In genomic region chr19:34049371-34050039, GRCm38 (mm10) we compare ENCODE assay signal across 26 mouse cellular contexts. TPM values are rescaled to one million over a fixed set of nuclear protein-coding genes. Genes with fewer than 3 reads are reported as not detected.
DNase-seq lines count a peak whose midpoint lies in the region; ATAC-seq lines count a peak whose summit lies in the region.
"Had no signal": no experiment of that assay in that cellular context is flagged by ENCODE, and none has a peak within 500 bp of the region (broad histone marks: within the 10 kb centered on the region; RNA-seq: fewer than 3 reads in every experiment).

No protein-coding gene starts in this region.

- ATAC-seq in kidney, embryonic 14.5 days (ENCODE audit: low FRiP score, low TSS enrichment), result no peak
- ATAC-seq in erythroid progenitor cell, adult 5-6 weeks (replicated peaks; ENCODE audit: low FRiP score, poor library complexity, severe bottlenecking), result no peak
- ATAC-seq: forebrain, embryonic 14.5 days had no signal

- peak; percentile 21 for DNase-seq in kidney, adult 11 months
- no peak for DNase-seq in kidney, postnatal 14 days
- peak; percentile 14 to 41 for DNase-seq in kidney, postnatal 25 days
- DNase-seq in lung, postnatal 10 days, result peak; percentile 52
- DNase-seq in lung, postnatal 4 days, result peak; percentile 24 to 50
- DNase-seq in adrenal gland, adult 2 months, result no peak
- DNase-seq: adrenal gland, postnatal 14 days; cerebellum, adult 18-20 months; cerebellum, adult 9-11 months; cerebellum, postnatal 36 days; gastrocnemius, postnatal 36 days; heart, adult 11 months; heart, postnatal 14 days had no signal

- H3K4me2 ChIP-seq in kidney, embryonic 14.5 days (replicated peaks; ENCODE audit: low read depth, low read length), result no peak overlapping the region
- H3K4me2 ChIP-seq: hindbrain, embryonic 14.5 days had no signal

- H3K27ac ChIP-seq in kidney, embryonic 14.5 days (ENCODE audit: low read depth, low read length), result no peak overlapping the region
- H3K27ac ChIP-seq: embryonic facial prominence, embryonic 10.5 days; forebrain, embryonic 10.5 days; heart, embryonic 10.5 days; hindbrain, embryonic 10.5 days; hindbrain, embryonic 14.5 days had no signal

- 88% methylated on average over 3 of the region's 3 CpGs for WGBS in kidney, embryonic 14.5 days

- H3K4me1 ChIP-seq in kidney, embryonic 14.5 days (ENCODE audit: control insufficient read depth, insufficient read depth, low read length), result no peaks in the 10 kb centered on the region
- H3K4me1 ChIP-seq: embryonic facial prominence, embryonic 10.5 days; forebrain, embryonic 10.5 days; heart, embryonic 10.5 days; hindbrain, embryonic 10.5 days had no signal

- no peaks in the 10 kb centered on the region for H3K9me3 ChIP-seq in kidney, embryonic 14.5 days (ENCODE audit: control insufficient read depth, low read length)
- H3K9me3 ChIP-seq: embryonic facial prominence, embryonic 10.5 days; forebrain, embryonic 10.5 days; heart, embryonic 10.5 days; hindbrain, embryonic 10.5 days had no signal

- H3K36me3 ChIP-seq in kidney, embryonic 14.5 days (ENCODE audit: control insufficient read depth, insufficient read depth, low read length), result no peaks in the 10 kb centered on the region
- H3K36me3 ChIP-seq: embryonic facial prominence, embryonic 10.5 days; forebrain, embryonic 10.5 days; heart, embryonic 10.5 days; hindbrain, embryonic 10.5 days had no signal

- no peaks in the 10 kb centered on the region for H3K27me3 ChIP-seq in kidney, embryonic 14.5 days (ENCODE audit: control insufficient read depth, insufficient read depth, low read length)

- H3K4me3 ChIP-seq in kidney, embryonic 14.5 days (ENCODE audit: low read length), result no peak overlapping the region
- H3K4me3 ChIP-seq: embryonic facial prominence, embryonic 10.5 days; forebrain, embryonic 10.5 days; heart, embryonic 10.5 days; hindbrain, embryonic 10.5 days had no signal

- H3K9ac ChIP-seq in kidney, embryonic 14.5 days (ENCODE audit: low read depth, low read length), result no peak overlapping the region
- H3K9ac ChIP-seq: hindbrain, embryonic 14.5 days had no signal

RNA-seq across cellular contexts. Expression of gene Lipn, which starts 17.7 kb away (rescaled TPM):
- not detected in 2 replicates for polyA plus RNA-seq in kidney, embryonic 14.5 days (2014; fragmentation: Nextera tagmentation; extraction: Ambion mirVana)
- not detected in 2 replicates for total RNA-seq in erythroid progenitor cell, adult 5-6 weeks (2015; ENCODE audit: low replicate concordance)
- total RNA-seq in erythroid progenitor cell, adult 5-6 weeks (2017; ENCODE audit: low replicate concordance), result not detected in 2 replicates
- under 1 TPM in 1 of 2 experiments, not detected in 1; 0.69 TPM for total RNA-seq in adrenal gland, adult 2 months (2021)
- not detected in 2 replicates for polyA plus RNA-seq in adrenal gland, adult 2 months (2012; rRNA removed)
- total RNA-seq: adrenal gland, postnatal 14 days; gastrocnemius, adult 8-10 months; gastrocnemius, postnatal 36 days; heart, postnatal 14 days; MEL had no signal
- polyA plus RNA-seq: embryonic facial prominence, embryonic 10.5 days; embryonic facial prominence, embryonic 14.5 days; forebrain, embryonic 10.5 days; forebrain, embryonic 14.5 days; heart, embryonic 10.5 days; heart, embryonic 14.5 days; hindbrain, embryonic 10.5 days; hindbrain, embryonic 14.5 days had no signal

RNA-seq across cellular contexts. Expression of gene Lipk, which starts 41.4 kb away (rescaled TPM):
- not detected in 2 replicates for polyA plus RNA-seq in kidney, embryonic 14.5 days (2014; fragmentation: Nextera tagmentation; extraction: Ambion mirVana)
- total RNA-seq in erythroid progenitor cell, adult 5-6 weeks (2015; ENCODE audit: low replicate concordance), result not detected in 2 replicates
- not detected in 2 replicates for total RNA-seq in erythroid progenitor cell, adult 5-6 weeks (2017; ENCODE audit: low replicate concordance)
- total RNA-seq in adrenal gland, adult 2 months (2021), result under 1 TPM; 0.17 to 0.35 TPM
- 0.04 TPM in 1 of 2 replicates, not detected in the other for polyA plus RNA-seq in adrenal gland, adult 2 months (2012; rRNA removed)
- total RNA-seq: gastrocnemius, adult 8-10 months; gastrocnemius, postnatal 36 days; heart, postnatal 14 days; MEL had no signal
- polyA plus RNA-seq: C2C12; embryonic facial prominence, embryonic 10.5 days; forebrain, embryonic 10.5 days; forebrain, embryonic 14.5 days; heart, embryonic 10.5 days; heart, embryonic 14.5 days; hindbrain, embryonic 10.5 days; hindbrain, embryonic 14.5 days had no signal

RNA-seq across cellular contexts. Expression of gene Lipm, which starts 51.2 kb away (rescaled TPM):
- not detected in 2 replicates for polyA plus RNA-seq in kidney, embryonic 14.5 days (2014; fragmentation: Nextera tagmentation; extraction: Ambion mirVana)
- not detected in 2 replicates for total RNA-seq in erythroid progenitor cell, adult 5-6 weeks (2015; ENCODE audit: low replicate concordance)
- total RNA-seq in erythroid progenitor cell, adult 5-6 weeks (2017; ENCODE audit: low replicate concordance), result not detected in 2 replicates
- total RNA-seq in adrenal gland, adult 2 months (2021), result not detected
- polyA plus RNA-seq in adrenal gland, adult 2 months (2012; rRNA removed), result not detected in 2 replicates
- total RNA-seq: adrenal gland, postnatal 14 days; gastrocnemius, adult 8-10 months; gastrocnemius, postnatal 36 days; heart, postnatal 14 days; MEL had no signal
- polyA plus RNA-seq: C2C12; embryonic facial prominence, embryonic 10.5 days; forebrain, embryonic 10.5 days; forebrain, embryonic 14.5 days; heart, embryonic 10.5 days; heart, embryonic 14.5 days; hindbrain, embryonic 10.5 days; hindbrain, embryonic 14.5 days had no signal

Comparison
In these comparisons a context has a peak if more than half of its experiments do, and no peak if none do; other contexts are left out.
1. DNase-seq: peak in kidney, adult 11 months (single experiment), kidney, postnatal 25 days (2 of 2), lung, postnatal 10 days (single experiment) and lung, postnatal 4 days (2 of 2); none in kidney, postnatal 14 days (single experiment) and adrenal gland, adult 2 months (single experiment).